Mouse (Mus musculus) gastrocnemius, postnatal 4 days (tissue): ENCODE results near the gene Myf6. TPM values are rescaled to one million over a fixed set of nuclear protein-coding genes. Genes with fewer than 3 reads are reported as not detected.

Experiments used
- DNase-seq, 2 experiments: peaks; one replicate each; pipeline ENCODE4 v3.0.0; 2021 to 2022; ENCODE audit warnings: low spot score in 2 of 2, mixed read lengths in 2 of 2
- long read RNA-seq, 2 experiments: library from polyadenylated mRNA; stranded (forward); transcript quantifications; one replicate each; pipeline ENCODE4 v2.0.0; 2021
- total RNA-seq, 2 experiments: library from RNA; stranded (reverse); gene quantifications; 2 replicates each; pipeline ENCODE4 v1.2.3; 2021

Myf6 gene
- 100 to 1,000 TPM; 133 to 164 TPM for total RNA-seq
- long read RNA-seq, experiment 1, transcript Myf6-201 (3 exons, 1,263 nt): major isoform, 102 of 112 reads
- long read RNA-seq, experiment 1, partial matches to known transcripts: 4 of 112 reads
- long read RNA-seq, experiment 1, other reads (novel, unspliced or antisense): 6 of 112 reads
- long read RNA-seq, experiment 2, transcript Myf6-201 (3 exons, 1,263 nt): major isoform, 109 of 114 reads
- long read RNA-seq, experiment 2, partial matches to known transcripts: 2 of 114 reads
- long read RNA-seq, experiment 2, other reads (novel, unspliced or antisense): 3 of 114 reads

- DNase-seq: no peak
Observed at GRCm38 (mm10) chr10:107494568-107494967, at the start of gene Myf6. Gene Myf6 (minus strand): TSS chr10:107494737.

DNA sequence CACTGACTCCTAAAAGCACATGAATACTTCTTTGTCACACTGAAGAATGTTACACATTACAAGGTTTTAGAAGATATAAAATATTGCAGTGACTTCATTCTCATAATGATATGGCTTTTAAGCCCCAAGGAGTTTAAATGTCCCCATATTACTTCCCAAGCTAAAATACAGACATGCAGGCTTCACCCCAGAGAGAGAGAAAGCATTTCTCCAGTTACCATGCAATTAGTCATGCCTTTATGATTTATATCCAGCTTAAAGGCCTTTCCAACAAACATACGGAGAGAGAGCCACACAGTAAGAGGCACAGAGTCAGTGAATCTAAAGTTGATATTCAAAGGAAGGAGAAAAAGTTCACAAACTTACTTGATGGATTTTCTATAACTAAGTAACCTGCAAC lies 48.5 kb upstream of the Myf6 start:
- DNase-seq: no peak

DNA sequence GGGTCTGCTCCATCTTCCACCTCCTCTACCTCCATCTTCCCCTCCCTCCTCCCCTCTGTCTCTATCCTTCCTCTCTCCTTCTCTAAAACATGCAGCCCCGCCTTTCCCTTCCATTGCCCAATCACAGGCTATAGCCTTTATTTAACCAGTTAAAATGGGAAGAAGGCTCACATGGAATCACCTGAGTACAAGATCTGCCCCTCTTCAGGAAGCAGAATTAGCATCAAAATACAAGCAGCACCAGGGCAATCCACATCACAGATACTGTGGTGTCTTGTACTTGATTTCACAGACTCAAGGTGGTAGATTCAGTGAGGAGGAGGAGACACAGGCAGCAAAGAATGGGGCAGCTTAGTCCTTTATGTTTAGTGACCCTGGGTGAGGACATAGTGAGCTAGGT lies 34.2 kb upstream of the Myf6 start:
- no peak for DNase-seq

DNA sequence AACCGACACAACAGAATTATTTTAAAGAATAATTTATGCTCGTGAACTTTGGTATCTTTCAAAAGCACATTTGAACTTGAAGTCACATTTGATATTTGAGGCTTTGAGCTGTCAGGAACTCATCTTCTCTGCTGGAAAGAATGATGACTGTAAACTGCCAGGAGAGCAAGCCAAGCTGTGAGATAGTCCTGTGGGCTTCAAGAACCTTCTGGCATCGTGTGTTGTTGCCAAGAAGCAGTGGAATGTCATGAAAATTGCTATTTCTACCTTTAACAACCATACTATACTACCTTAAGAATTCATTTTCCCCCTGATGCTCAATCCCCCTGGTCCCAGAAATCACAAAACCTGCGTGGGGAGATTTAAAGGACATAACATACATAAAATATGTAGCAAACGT lies 24.7 kb upstream of the Myf6 start:
- DNase-seq: no peak

DNA sequence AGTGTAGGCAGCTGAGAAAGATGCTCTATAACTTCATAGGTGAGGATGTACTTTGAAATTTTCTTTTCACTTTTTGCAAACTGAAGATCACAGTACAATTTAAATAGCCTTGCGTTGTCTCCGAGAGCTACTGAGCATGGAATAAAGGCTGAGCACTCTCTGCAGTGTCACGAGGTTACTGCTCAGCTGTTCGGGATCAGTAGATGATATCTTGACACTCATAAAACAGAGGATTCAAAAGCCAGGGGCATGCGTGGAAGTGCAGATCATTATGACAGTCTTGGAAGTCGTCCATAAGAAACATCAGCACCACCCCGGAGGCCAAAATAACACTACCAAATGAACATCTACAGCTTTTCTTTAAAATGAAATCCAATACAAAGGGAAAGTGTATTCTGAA lies 22.1 kb upstream of the Myf6 start:
- DNase-seq: no peak

DNA sequence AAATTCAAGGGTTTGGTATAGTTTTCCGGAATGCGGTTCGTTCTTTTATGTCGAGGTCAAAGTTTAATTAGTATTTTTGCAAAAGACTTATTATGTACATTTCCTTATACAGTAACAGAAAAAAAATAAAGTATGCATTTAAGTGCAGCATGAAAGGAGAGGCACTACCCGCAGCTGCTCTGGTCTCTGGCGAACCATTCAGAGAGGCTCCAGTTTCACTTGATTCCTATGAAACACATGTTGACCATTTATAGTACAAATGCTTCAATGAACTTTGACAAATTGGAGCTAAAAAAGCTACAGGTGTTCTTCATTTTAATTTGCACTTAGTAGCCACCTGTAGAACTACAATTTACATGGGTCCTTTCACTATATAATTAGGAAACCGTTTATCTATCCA lies 20.2 kb upstream of the Myf6 start:
- DNase-seq: no peak

- DNase-seq: no peak
Observed at GRCm38 (mm10) chr10:107506397-107506796, 11.9 kb upstream of the Myf6 start.

DNA sequence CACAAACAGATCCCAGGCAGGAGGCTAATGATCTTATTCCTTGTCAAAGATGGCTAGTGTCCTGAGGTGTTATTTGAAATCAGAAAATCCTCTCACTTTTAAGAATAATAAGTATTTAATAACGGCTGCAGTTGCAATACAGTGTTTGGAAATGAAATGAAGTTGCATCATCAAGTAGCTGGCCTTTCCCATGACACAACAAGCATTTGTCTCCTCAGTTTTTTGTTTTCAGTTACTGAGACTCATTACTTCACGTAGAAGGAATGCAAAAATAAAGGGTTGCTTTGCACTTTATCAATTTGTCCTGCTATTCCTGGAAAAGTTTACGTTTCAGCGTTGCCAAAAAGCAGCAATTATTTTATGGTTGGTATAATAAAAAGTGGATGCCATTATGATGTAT lies 8.9 kb upstream of the Myf6 start:
- DNase-seq: no peak

DNA sequence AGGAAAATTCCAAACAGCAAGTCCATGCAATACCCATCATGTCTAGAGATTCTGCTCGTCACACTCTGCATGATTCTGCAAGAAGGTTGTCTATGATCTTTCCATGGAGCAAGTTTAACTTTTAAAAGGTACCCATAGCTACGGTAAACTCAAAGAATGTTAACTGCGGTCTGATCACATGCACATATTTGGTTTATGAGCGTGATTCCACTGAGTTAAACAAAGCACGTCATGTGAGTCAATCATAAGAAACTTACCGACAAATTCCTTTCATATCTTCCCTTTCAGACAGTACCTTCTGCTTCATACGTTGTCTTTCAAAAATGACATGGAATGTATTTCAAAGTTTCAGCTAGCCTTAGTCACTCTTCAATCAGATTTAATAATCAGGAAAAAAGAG lies 7.7 kb upstream of the Myf6 start:
- no peak for DNase-seq

GRCm38 (mm10) chr10:107499656-107500055 lies 5.1 kb upstream of the Myf6 start:
- DNase-seq: no peak

GRCm38 (mm10) chr10:107496402-107496801 lies 1.9 kb upstream of the Myf6 start:
- no peak for DNase-seq

GRCm38 (mm10) chr10:107493580-107494474 lies 710 bp downstream of the Myf6 start:
- DNase-seq: no peak

DNA sequence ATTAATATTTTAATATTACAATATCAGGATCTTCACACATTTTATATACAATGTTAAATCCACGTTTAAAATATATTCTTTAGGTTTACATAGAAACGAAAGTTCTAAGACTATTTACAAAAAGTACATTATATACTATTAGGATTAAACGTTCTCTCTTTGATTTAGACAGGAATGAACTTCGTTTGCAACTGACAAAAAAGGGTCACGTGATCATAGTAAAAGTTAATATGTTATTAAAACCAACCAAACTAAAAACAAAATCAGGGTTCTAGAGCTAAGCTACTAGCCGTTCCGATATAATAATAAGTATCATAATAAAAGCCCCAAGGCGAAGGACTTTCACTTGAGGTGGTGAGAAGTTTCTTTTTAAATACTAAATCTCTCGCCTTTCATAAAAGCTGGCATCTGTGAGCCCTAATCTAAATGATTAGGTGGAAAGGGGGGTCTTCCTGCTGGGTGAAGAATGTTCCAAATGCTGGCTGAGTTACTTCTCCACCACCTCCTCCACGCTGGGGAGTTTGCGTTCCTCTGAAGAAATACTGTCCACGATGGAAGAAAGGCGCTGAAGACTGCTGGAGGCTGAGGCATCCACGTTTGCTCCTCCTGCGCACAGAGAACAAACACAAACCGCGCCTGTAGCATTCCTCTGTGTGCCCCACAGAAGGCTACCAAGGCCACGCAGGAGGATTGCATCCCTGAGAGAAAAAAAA lies 1.5 kb downstream of the Myf6 start:
- no peak for DNase-seq

- DNase-seq: no peak
Observed at GRCm38 (mm10) chr10:107488654-107489315, 5.8 kb downstream of the Myf6 start.

- peak in 1 of 2 experiments; percentile 29 for DNase-seq
Observed at GRCm38 (mm10) chr10:107486770-107487169, 7.8 kb downstream of the Myf6 start.

- DNase-seq: peak in 1 of 2 experiments; percentile 28
Observed at GRCm38 (mm10) chr10:107485870-107486269, 8.7 kb downstream of the Myf6 start, which contains the start of gene Myf5. Gene Myf5 (minus strand): TSS chr10:107486134.

- peak in 1 of 2 experiments; percentile 15 for DNase-seq
Observed at GRCm38 (mm10) chr10:107484050-107484449, 10.5 kb downstream of the Myf6 start.

- no peak for DNase-seq
Observed at GRCm38 (mm10) chr10:107473497-107473896, 21.0 kb downstream of the Myf6 start.

DNA sequence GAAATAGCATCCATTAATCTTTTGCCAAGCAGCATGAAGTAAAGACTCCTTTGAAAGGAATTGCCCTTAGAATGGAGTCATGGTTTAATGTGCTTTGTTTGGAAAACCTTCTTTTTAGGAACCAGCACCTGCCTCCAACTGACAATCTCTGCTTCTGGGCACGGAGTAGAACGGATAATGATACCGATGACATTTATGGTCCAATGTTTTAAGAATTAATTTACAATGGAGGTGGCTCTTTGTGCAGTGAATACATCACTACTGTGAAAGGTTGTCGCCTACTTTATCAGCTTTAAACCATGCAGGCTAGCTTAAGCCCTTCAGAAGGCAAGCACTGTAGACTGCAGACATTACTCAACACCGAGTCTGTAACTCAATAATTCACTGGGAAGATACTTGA lies 22.8 kb downstream of the Myf6 start:
- no peak for DNase-seq

- no peak for DNase-seq
Observed at GRCm38 (mm10) chr10:107467819-107468218, 26.7 kb downstream of the Myf6 start.
